Mouse (Mus musculus) CH12.LX (cell line): ENCODE measurements at regions not wholly inside any gene's neighbourhood (a gene's known extent, or its start where the extent isn't known, plus 50 kb on each side); places are given as distances from the start of the nearest gene placed in this dataset.

Source experiments
- CTCF ChIP-seq, 2 experiments: IDR thresholded peaks in 1 of 2; conservative IDR thresholded peaks in 1 of 2; 2 replicates each; pipeline ENCODE4 v1.5.1; 2011 to 2012; ENCODE audit warnings: low read depth in 2 of 2, low read length in 2 of 2, improper control_type of control experiment in 1 of 2, inconsistent platforms in 1 of 2, mild to moderate bottlenecking in 1 of 2, moderate library complexity in 1 of 2
- ETS1 ChIP-seq: conservative IDR thresholded peaks from 2 replicates; pipeline ENCODE4 v1.6.1; 2012; ENCODE audit warnings: low read depth, mild to moderate bottlenecking, inconsistent platforms, low read length, improper control_type of control experiment, moderate library complexity
- HCFC1 ChIP-seq: IDR thresholded peaks from 2 replicates; pipeline ENCODE4 v1.6.1; 2012; ENCODE audit warnings: low read depth, mild to moderate bottlenecking, inconsistent platforms, low read length, improper control_type of control experiment
- JUND ChIP-seq: conservative IDR thresholded peaks from 2 replicates; pipeline ENCODE4 v1.6.1; 2011; ENCODE audit warnings: low read depth, low read length, improper control_type of control experiment
- MEF2A ChIP-seq: IDR thresholded peaks from 2 replicates; pipeline ENCODE4 v1.6.1; 2014; ENCODE audit warnings: low read depth, mild to moderate bottlenecking, inconsistent platforms, low read length, improper control_type of control experiment, borderline replicate concordance
- NRF1 ChIP-seq: IDR thresholded peaks from 2 replicates; pipeline ENCODE4 v1.6.1; 2014; ENCODE audit warnings: low read depth, mild to moderate bottlenecking, inconsistent platforms, low read length, improper control_type of control experiment, moderate library complexity
- POLR2A ChIP-seq: IDR thresholded peaks from 2 replicates; pipeline ENCODE4 v1.6.1; 2011; ENCODE audit warnings: low read depth, mild to moderate bottlenecking, improper control_type of control experiment, low read length
- SIN3A ChIP-seq: IDR thresholded peaks from 2 replicates; pipeline ENCODE4 v1.6.1; 2012; ENCODE audit warnings: low read length, improper control_type of control experiment, inconsistent platforms
- UBTF ChIP-seq: IDR thresholded peaks from 2 replicates; pipeline ENCODE4 v1.6.1; 2012; ENCODE audit warnings: low read depth, mild to moderate bottlenecking, inconsistent platforms, low read length, improper control_type of control experiment, moderate library complexity
- USF2 ChIP-seq: conservative IDR thresholded peaks from 2 replicates; pipeline ENCODE4 v1.6.1; 2011; ENCODE audit warnings: low read depth, low read length, improper control_type of control experiment

DNA sequence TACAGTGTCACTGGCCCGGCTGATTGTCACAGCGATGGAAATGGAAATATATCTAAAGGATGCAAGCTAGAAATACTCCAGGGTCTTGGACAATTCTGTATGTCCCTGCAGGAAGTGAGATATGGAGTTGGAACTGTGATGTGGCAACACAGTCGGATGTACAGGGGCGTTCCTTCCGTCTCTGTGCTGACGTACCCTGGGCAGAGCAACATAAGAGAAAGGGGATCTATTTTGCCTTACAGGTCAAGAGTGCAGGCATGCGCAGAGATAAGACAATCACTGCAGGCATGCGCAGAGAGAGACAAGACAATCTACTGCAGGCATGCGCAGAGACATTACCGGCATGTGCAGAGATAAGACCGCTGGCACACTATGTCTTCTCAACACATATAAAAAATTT is 247.6 kb downstream of the Diras2 start:
- TF ChIP-seq MEF2A, result no peak
- TF ChIP-seq NRF1, result no peak
- no peak for TF ChIP-seq UBTF
- no peak for TF ChIP-seq ETS1
- no peak for TF ChIP-seq POLR2A
- no peak for TF ChIP-seq CTCF (conservative IDR thresholded peaks at IDR 0.05 in 1 of 2, IDR thresholded peaks at IDR 0.05 in 1 of 2; ENCODE audit: low read depth in 2 of 2, low read length in 2 of 2)
- no peak for TF ChIP-seq SIN3A
- no peak for TF ChIP-seq HCFC1
- no peak for TF ChIP-seq USF2
- TF ChIP-seq JUND, result no peak
